Mouse (Mus musculus): ENCODE data around the gene Hnrnpk. TPM values are rescaled to one million over a fixed set of nuclear protein-coding genes. Genes with fewer than 3 reads are reported as not detected.

Gene Hnrnpk
- 2,139 TPM for polyA plus RNA-seq (2014; fragmentation: Illumina TruSeq; extraction: RNeasy Lipid Tissue Mini Kit (QIAGEN cat#74804); ENCODE audit: low read depth, low replicate concordance)

GRCm38 (mm10) chr13:58403243-58403642, at the start of gene Hnrnpk:
TSS of gene Hnrnpk (minus strand) at chr13:58403343.

GRCm38 (mm10) chr13:58402003-58402743, 970 bp downstream of the Hnrnpk start, which contains the start of gene Rmi1:
TSS of gene Rmi1 (plus strand) at chr13:58402248.

GRCm38 (mm10) chr13:58384779-58385546, 18.2 kb downstream of the Hnrnpk start, which contains the start of gene 2210016F16Rik:
TSS of gene 2210016F16Rik (minus strand) at chr13:58385225.

GRCm38 (mm10) chr13:58358629-58359303, 44.4 kb downstream of the Hnrnpk start, which contains the start of gene Kif27:
TSS of gene Kif27 (minus strand) at chr13:58359122.

Other genes starting within 250 kb of the Hnrnpk start
- gene Idnk, start 245.7 kb downstream of the Hnrnpk start, polyA plus RNA-seq (2014; fragmentation: Illumina TruSeq; extraction: RNeasy Lipid Tissue Mini Kit (QIAGEN cat#74804); ENCODE audit: low read depth, low replicate concordance): 10.3 TPM
- 234 TPM for gene Ubqln1, start 187.7 kb downstream of the Hnrnpk start, polyA plus RNA-seq (2014; fragmentation: Illumina TruSeq; extraction: RNeasy Lipid Tissue Mini Kit (QIAGEN cat#74804); ENCODE audit: low read depth, low replicate concordance)
- gene Gkap1, start 127.6 kb downstream of the Hnrnpk start, polyA plus RNA-seq (2014; fragmentation: Illumina TruSeq; extraction: RNeasy Lipid Tissue Mini Kit (QIAGEN cat#74804); ENCODE audit: low read depth, low replicate concordance): 115 TPM
- gene Kif27, start 44.2 kb downstream of the Hnrnpk start, polyA plus RNA-seq (2014; fragmentation: Illumina TruSeq; extraction: RNeasy Lipid Tissue Mini Kit (QIAGEN cat#74804); ENCODE audit: low read depth, low replicate concordance): 1.7 TPM
- gene 2210016F16Rik, start 18.1 kb downstream of the Hnrnpk start, polyA plus RNA-seq (2014; fragmentation: Illumina TruSeq; extraction: RNeasy Lipid Tissue Mini Kit (QIAGEN cat#74804); ENCODE audit: low read depth, low replicate concordance): 17.8 TPM
- 79.4 TPM for gene Rmi1, start 1.1 kb downstream of the Hnrnpk start, polyA plus RNA-seq (2014; fragmentation: Illumina TruSeq; extraction: RNeasy Lipid Tissue Mini Kit (QIAGEN cat#74804); ENCODE audit: low read depth, low replicate concordance)
- not detected for gene Slc28a3, start 207.5 kb upstream of the Hnrnpk start, polyA plus RNA-seq (2014; fragmentation: Illumina TruSeq; extraction: RNeasy Lipid Tissue Mini Kit (QIAGEN cat#74804); ENCODE audit: low read depth, low replicate concordance)

Measured in adrenal gland, adult 10 weeks (tissue).